In the genomic region with DNA sequence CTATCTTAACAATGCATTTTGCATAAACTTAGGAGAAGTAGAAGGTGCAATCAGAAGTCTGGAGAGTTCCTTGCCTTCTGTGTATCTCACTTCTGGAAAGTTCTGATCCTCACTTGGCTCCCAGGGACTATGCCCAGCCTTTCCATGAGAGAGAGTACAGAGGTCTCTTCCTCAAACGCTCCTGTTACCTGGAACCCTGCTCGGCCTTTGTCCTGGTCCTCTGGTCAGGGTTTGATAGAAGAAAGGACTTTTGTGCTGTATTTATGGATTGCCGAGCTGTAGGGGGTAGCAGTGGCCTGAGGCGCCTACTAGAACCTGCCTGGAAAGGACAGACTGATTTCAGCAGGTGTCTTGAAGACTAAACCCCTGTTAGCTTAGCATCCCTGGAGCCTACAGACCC, we compare ENCODE assay signal across 23 mouse cellular contexts. TPM values are rescaled to one million over a fixed set of nuclear protein-coding genes. Genes with fewer than 3 reads are reported as not detected.
DNase-seq lines count a peak whose midpoint lies in the region; ATAC-seq and TF ChIP-seq lines count a peak whose summit lies in the region.
"Had no signal": no experiment of that assay in that cellular context is flagged by ENCODE, and none has a peak within 500 bp of the region (broad histone marks: within the 10 kb centered on the region; RNA-seq: fewer than 3 reads in every experiment).

No protein-coding gene starts in this region.

- no peaks in the 10 kb centered on the region for H3K4me1 ChIP-seq in intestine, embryonic 15.5 days (replicated peaks)
- H3K4me1 ChIP-seq in intestine, postnatal 0 days (replicated peaks; ENCODE audit: control insufficient read depth, insufficient read depth, low read length) = no peaks in the 10 kb centered on the region
- H3K4me1 ChIP-seq in kidney, adult 2 months (ENCODE audit: control insufficient read depth, insufficient read depth, low read length) = peaks cover 25% of the 10 kb centered on the region
- H3K4me1 ChIP-seq in kidney, embryonic 16.5 days (ENCODE audit: insufficient read depth, low read length) = no peaks in the 10 kb centered on the region
- H3K4me1 ChIP-seq in hindbrain, embryonic 14.5 days (replicated peaks; ENCODE audit: control insufficient read depth, insufficient read depth, low read length) = no peaks in the 10 kb centered on the region
- no peaks in the 10 kb centered on the region for H3K4me1 ChIP-seq in midbrain, postnatal 0 days (ENCODE audit: insufficient read depth, low read length)
- H3K4me1 ChIP-seq: embryonic facial prominence, embryonic 12.5 days; forebrain, embryonic 12.5 days; heart, embryonic 13.5 days had no signal

- no peaks in the 10 kb centered on the region for H3K27me3 ChIP-seq in intestine, embryonic 15.5 days (replicated peaks)
- H3K27me3 ChIP-seq in intestine, postnatal 0 days (replicated peaks; ENCODE audit: control insufficient read depth, insufficient read depth, low read length) = no peaks in the 10 kb centered on the region
- H3K27me3 ChIP-seq in kidney, adult 2 months (replicated peaks; ENCODE audit: control insufficient read depth, insufficient read depth, low read length) = no peaks in the 10 kb centered on the region
- H3K27me3 ChIP-seq in kidney, embryonic 16.5 days (ENCODE audit: insufficient read depth, low read length) = no peaks in the 10 kb centered on the region
- no peaks in the 10 kb centered on the region for H3K27me3 ChIP-seq in hindbrain, embryonic 14.5 days (ENCODE audit: control insufficient read depth, insufficient read depth, low read length)
- no peaks in the 10 kb centered on the region for H3K27me3 ChIP-seq in midbrain, postnatal 0 days (ENCODE audit: insufficient read depth, low read length)
- H3K27me3 ChIP-seq: embryonic facial prominence, embryonic 12.5 days; forebrain, embryonic 12.5 days; heart, embryonic 13.5 days had no signal

- no peaks in the 10 kb centered on the region for H3K36me3 ChIP-seq in intestine, embryonic 15.5 days
- no peaks in the 10 kb centered on the region for H3K36me3 ChIP-seq in intestine, postnatal 0 days (ENCODE audit: control insufficient read depth, insufficient read depth)
- peaks cover 3% of the 10 kb centered on the region for H3K36me3 ChIP-seq in kidney, adult 2 months (ENCODE audit: control insufficient read depth, insufficient read depth, low read length)
- 0 out of 2 replicates have a peak, but pooled peaks cover 5% of the 10 kb centered on the region for H3K36me3 ChIP-seq in kidney, embryonic 16.5 days (ENCODE audit: insufficient read depth, low read length)
- H3K36me3 ChIP-seq in hindbrain, embryonic 14.5 days (replicated peaks; ENCODE audit: control insufficient read depth, insufficient read depth) = no peaks in the 10 kb centered on the region
- no peaks in the 10 kb centered on the region for H3K36me3 ChIP-seq in midbrain, postnatal 0 days (ENCODE audit: insufficient read depth, low read length)
- H3K36me3 ChIP-seq: embryonic facial prominence, embryonic 12.5 days; forebrain, embryonic 12.5 days; G1E; heart, embryonic 13.5 days had no signal

- peak; percentile 39; the same call in 1 of the 2 replicates for ATAC-seq in intestine, embryonic 15.5 days
- no peak for ATAC-seq in intestine, postnatal 0 days
- ATAC-seq in kidney, embryonic 16.5 days (ENCODE audit: low FRiP score, low TSS enrichment) = 0 out of 2 replicates have a peak, but pooled peaks have one; percentile 18
- ATAC-seq in hindbrain, embryonic 14.5 days (ENCODE audit: low FRiP score) = no peak
- no peak for ATAC-seq in midbrain, postnatal 0 days (ENCODE audit: low FRiP score)
- ATAC-seq: CD4-positive, CD25-positive, alpha-beta regulatory T cell, adult 4 months; forebrain, embryonic 16.5 days had no signal

- TF ChIP-seq CTCF in intestine, postnatal 0 days (IDR thresholded peaks at IDR 0.05; ENCODE audit: low read depth) = no peak
- TF ChIP-seq CTCF in kidney, adult 2 months (conservative IDR thresholded peaks at IDR 0.05; ENCODE audit: insufficient read depth, insufficient read length, low read depth, low read length) = no peak; the same call in 1 of the 2 replicates
- no peak for TF ChIP-seq CTCF in midbrain, postnatal 0 days (IDR thresholded peaks at IDR 0.05)

- no peak for TF ChIP-seq POLR2A in kidney, adult 2 months (IDR thresholded peaks at IDR 0.05; ENCODE audit: low read depth, low read length)

- H3K4me2 ChIP-seq in intestine, embryonic 15.5 days (replicated peaks) = no peak overlapping the region
- H3K4me2 ChIP-seq in intestine, postnatal 0 days (replicated peaks; ENCODE audit: low read depth) = no peak overlapping the region
- H3K4me2 ChIP-seq in kidney, embryonic 16.5 days (replicated peaks; ENCODE audit: low read depth, low read length) = no peak overlapping the region
- no peak overlapping the region for H3K4me2 ChIP-seq in hindbrain, embryonic 14.5 days (replicated peaks)
- H3K4me2 ChIP-seq in midbrain, postnatal 0 days (ENCODE audit: low read depth, low read length, poor library complexity, severe bottlenecking) = no peak overlapping the region
- H3K4me2 ChIP-seq: embryonic facial prominence, embryonic 12.5 days; forebrain, embryonic 12.5 days; heart, embryonic 13.5 days had no signal

- H3K9ac ChIP-seq in intestine, embryonic 15.5 days = no peak overlapping the region
- no peak overlapping the region for H3K9ac ChIP-seq in intestine, postnatal 0 days (ENCODE audit: low read depth, low read length)
- H3K9ac ChIP-seq in kidney, embryonic 16.5 days (replicated peaks; ENCODE audit: low read length) = no peak overlapping the region
- H3K9ac ChIP-seq in hindbrain, embryonic 14.5 days = no peak overlapping the region
- H3K9ac ChIP-seq in midbrain, postnatal 0 days (replicated peaks; ENCODE audit: low read length, poor library complexity, severe bottlenecking) = no peak overlapping the region
- H3K9ac ChIP-seq: embryonic facial prominence, embryonic 12.5 days; forebrain, embryonic 12.5 days; heart, embryonic 13.5 days had no signal

- peak; percentile 92 for DNase-seq in kidney, adult 2 months
- peak; percentile 63 to 89 for DNase-seq in kidney, postnatal 25 days
- DNase-seq in gastrocnemius, adult 8-10 months (ENCODE audit: low spot score in 2 of 2) = no peak
- DNase-seq in hindbrain, embryonic 14.5 days (ENCODE audit: low spot score) = no peak
- DNase-seq in midbrain, postnatal 0 days (ENCODE audit: low spot score) = no peak
- DNase-seq: adrenal gland, adult 8-10 months; adrenal gland, postnatal 36 days; B cell, adult 2 months; cerebellum, adult 2 months; cerebellum, postnatal 14 days; embryo, embryonic 11 days; gastrocnemius, postnatal 14 days; heart, adult 2 months; heart, postnatal 36 days had no signal

- no peaks in the 10 kb centered on the region for H3K9me3 ChIP-seq in intestine, embryonic 15.5 days
- H3K9me3 ChIP-seq in intestine, postnatal 0 days (ENCODE audit: control insufficient read depth) = no peaks in the 10 kb centered on the region
- 0 out of 2 replicates have a peak, but pooled peaks cover 6% of the 10 kb centered on the region for H3K9me3 ChIP-seq in kidney, embryonic 16.5 days (ENCODE audit: low read length)
- no peaks in the 10 kb centered on the region for H3K9me3 ChIP-seq in hindbrain, embryonic 14.5 days (ENCODE audit: control insufficient read depth, low read length)
- H3K9me3 ChIP-seq in midbrain, postnatal 0 days (ENCODE audit: low read length) = no peaks in the 10 kb centered on the region
- H3K9me3 ChIP-seq: embryonic facial prominence, embryonic 12.5 days; forebrain, embryonic 12.5 days had no signal

- H3K27ac ChIP-seq in intestine, embryonic 15.5 days = no peak overlapping the region
- H3K27ac ChIP-seq in intestine, postnatal 0 days (ENCODE audit: low read depth, low read length) = no peak overlapping the region
- H3K27ac ChIP-seq in kidney, adult 2 months (ENCODE audit: insufficient read depth, low read depth, low read length) = peak overlapping the region; percentile 70
- peak overlapping the region; percentile 9; the same call in 1 of the 2 replicates for H3K27ac ChIP-seq in kidney, embryonic 16.5 days (ENCODE audit: low read length)
- H3K27ac ChIP-seq in hindbrain, embryonic 14.5 days = no peak overlapping the region
- no peak overlapping the region for H3K27ac ChIP-seq in midbrain, postnatal 0 days (ENCODE audit: low read depth, low read length)
- H3K27ac ChIP-seq: embryonic facial prominence, embryonic 12.5 days; forebrain, embryonic 12.5 days; heart, adult 2 months; heart, embryonic 13.5 days had no signal

- H3K4me3 ChIP-seq in intestine, embryonic 15.5 days (replicated peaks) = no peak overlapping the region
- H3K4me3 ChIP-seq in intestine, postnatal 0 days (ENCODE audit: low read depth, low read length) = no peak overlapping the region
- H3K4me3 ChIP-seq in kidney, adult 2 months (ENCODE audit: insufficient read depth, low read depth, low read length) = no peak overlapping the region
- H3K4me3 ChIP-seq in kidney, embryonic 16.5 days (ENCODE audit: low read length) = no peak overlapping the region
- no peak overlapping the region for H3K4me3 ChIP-seq in hindbrain, embryonic 14.5 days (replicated peaks; ENCODE audit: low read length)
- no peak overlapping the region for H3K4me3 ChIP-seq in midbrain, postnatal 0 days (ENCODE audit: low read depth, low read length)
- H3K4me3 ChIP-seq: embryonic facial prominence, embryonic 12.5 days; forebrain, embryonic 12.5 days; heart, adult 2 months; heart, embryonic 13.5 days had no signal

- WGBS in intestine, embryonic 15.5 days = 74% methylated on average over 4 of the region's 4 CpGs
- WGBS in intestine, postnatal 0 days = 56% methylated on average over 4 of the region's 4 CpGs
- whole genome bisulfite sequencing in kidney, adult 2 months = 47% methylated on average over 4 of the region's 4 CpGs
- WGBS in kidney, embryonic 16.5 days = 71% methylated on average over 4 of the region's 4 CpGs
- 76% methylated on average over 4 of the region's 4 CpGs for WGBS in hindbrain, embryonic 14.5 days
- 73% methylated on average over 4 of the region's 4 CpGs for WGBS in midbrain, postnatal 0 days

RNA-seq across cellular contexts. Expression of a gene that starts 55.9 kb away (rescaled TPM):
- polyA plus RNA-seq in intestine, embryonic 15.5 days (2015; fragmentation: Nextera tagmentation; extraction: Ambion mirVana) = 3.2 and 4.5 TPM in 2 replicates
- polyA plus RNA-seq in intestine, postnatal 0 days (2015; fragmentation: Nextera tagmentation; extraction: Ambion mirVana) = 3.0 and 3.4 TPM in 2 replicates
- 70.5 and 77.3 TPM in 2 replicates for polyA plus RNA-seq in kidney, adult 2 months (2012; rRNA removed)
- 32.2 and 34.8 TPM in 2 replicates for polyA plus RNA-seq in kidney, embryonic 16.5 days (2015; fragmentation: Nextera tagmentation; extraction: Ambion mirVana)
- 1 to 10 TPM; 2.6 to 8.5 (median 6.5) TPM for total RNA-seq in gastrocnemius, adult 8-10 months (2022)
- 0.41 and 0.77 TPM in 2 replicates for polyA plus RNA-seq in hindbrain, embryonic 14.5 days (2014; fragmentation: Nextera tagmentation; extraction: Ambion mirVana)
- total RNA-seq in midbrain, postnatal 0 days (2014; rRNA removed) = 3.1 and 4.0 TPM in 2 replicates
- polyA plus RNA-seq in midbrain, postnatal 0 days (2015; fragmentation: Nextera tagmentation; extraction: Ambion mirVana) = 0.53 and 0.68 TPM in 2 replicates
- polyA plus RNA-seq: G1E had no signal

Comparison
In these comparisons a context has a peak if more than half of its experiments do, and no peak if none do; other contexts are left out.
1. ATAC-seq: peak in intestine, embryonic 15.5 days (single experiment) and kidney, embryonic 16.5 days (single experiment); none in intestine, postnatal 0 days (single experiment), hindbrain, embryonic 14.5 days (single experiment) and midbrain, postnatal 0 days (single experiment).
2. H3K27ac ChIP-seq: peak in kidney, adult 2 months (single experiment) and kidney, embryonic 16.5 days (single experiment); none in intestine, embryonic 15.5 days (single experiment), intestine, postnatal 0 days (single experiment), hindbrain, embryonic 14.5 days (single experiment) and midbrain, postnatal 0 days (single experiment).
3. DNase-seq: peak in kidney, adult 2 months (single experiment) and kidney, postnatal 25 days (2 of 2); none in gastrocnemius, adult 8-10 months (0 of 2), hindbrain, embryonic 14.5 days (single experiment) and midbrain, postnatal 0 days (single experiment).